Mouse (Mus musculus) spleen, postnatal 14 days (tissue): Measurements from ENCODE around the gene Ston2.

Experiments used
- DNase-seq, 2 experiments: peaks; one replicate each; pipeline ENCODE4 v3.0.0; 2021 to 2022; ENCODE audit warnings: low spot score in 2 of 2

Ston2 gene

GRCm38 (mm10) chr12:91787959-91788437 lies at the start of gene Ston2:
Ston2 (minus strand) TSS chr12:91788387.
- no peak for DNase-seq

- DNase-seq = no peak
These were observed 49.3 kb upstream of the Ston2 start for GRCm38 (mm10) chr12:91837401-91838065.

GRCm38 (mm10) chr12:91833939-91834333 lies 45.7 kb upstream of the Ston2 start:
- no peak for DNase-seq

- no peak for DNase-seq
These were observed 45.2 kb upstream of the Ston2 start for GRCm38 (mm10) chr12:91833237-91833938.

- no peak for DNase-seq
These were observed 43.2 kb upstream of the Ston2 start for GRCm38 (mm10) chr12:91831410-91831809.

- no peak for DNase-seq
These were observed 32.3 kb upstream of the Ston2 start for GRCm38 (mm10) chr12:91820461-91820860.

GRCm38 (mm10) chr12:91818726-91819125 lies 30.5 kb upstream of the Ston2 start:
- DNase-seq = no peak

GRCm38 (mm10) chr12:91815990-91816389 lies 27.8 kb upstream of the Ston2 start:
- DNase-seq = peak in 1 of 2 experiments; percentile 25

- no peak for DNase-seq
These were observed 27.4 kb upstream of the Ston2 start for GRCm38 (mm10) chr12:91815552-91815951.

GRCm38 (mm10) chr12:91808911-91809310 lies 20.7 kb upstream of the Ston2 start:
- DNase-seq = no peak

GRCm38 (mm10) chr12:91807761-91808160 lies 19.6 kb upstream of the Ston2 start:
- DNase-seq = no peak

- no peak for DNase-seq
These were observed 18.9 kb upstream of the Ston2 start for GRCm38 (mm10) chr12:91807095-91807494.

GRCm38 (mm10) chr12:91804262-91804661 lies 16.1 kb upstream of the Ston2 start:
- DNase-seq = no peak

- DNase-seq = no peak
These were observed 15.2 kb upstream of the Ston2 start for GRCm38 (mm10) chr12:91803207-91803932.

GRCm38 (mm10) chr12:91802586-91803206 lies 14.5 kb upstream of the Ston2 start:
- DNase-seq = no peak

GRCm38 (mm10) chr12:91800861-91801385 lies 12.7 kb upstream of the Ston2 start:
- no peak for DNase-seq

- no peak for DNase-seq
These were observed 11.7 kb upstream of the Ston2 start for GRCm38 (mm10) chr12:91799821-91800335.

- DNase-seq = no peak
These were observed 11.2 kb upstream of the Ston2 start for GRCm38 (mm10) chr12:91799379-91799773.

GRCm38 (mm10) chr12:91798720-91799378 lies 10.7 kb upstream of the Ston2 start:
- DNase-seq = no peak

GRCm38 (mm10) chr12:91796774-91797173 lies 8.6 kb upstream of the Ston2 start:
- no peak for DNase-seq

- DNase-seq = no peak
These were observed 5.1 kb upstream of the Ston2 start for GRCm38 (mm10) chr12:91793266-91793665.
